Mouse (Mus musculus): Measurements from ENCODE around the gene Zfyve19. TPM values are rescaled to one million over a fixed set of nuclear protein-coding genes. Genes with fewer than 3 reads are reported as not detected.

Gene Zfyve19
- polyA plus RNA-seq, 1 experiment from 2014 or later: 44.2 TPM

DNA sequence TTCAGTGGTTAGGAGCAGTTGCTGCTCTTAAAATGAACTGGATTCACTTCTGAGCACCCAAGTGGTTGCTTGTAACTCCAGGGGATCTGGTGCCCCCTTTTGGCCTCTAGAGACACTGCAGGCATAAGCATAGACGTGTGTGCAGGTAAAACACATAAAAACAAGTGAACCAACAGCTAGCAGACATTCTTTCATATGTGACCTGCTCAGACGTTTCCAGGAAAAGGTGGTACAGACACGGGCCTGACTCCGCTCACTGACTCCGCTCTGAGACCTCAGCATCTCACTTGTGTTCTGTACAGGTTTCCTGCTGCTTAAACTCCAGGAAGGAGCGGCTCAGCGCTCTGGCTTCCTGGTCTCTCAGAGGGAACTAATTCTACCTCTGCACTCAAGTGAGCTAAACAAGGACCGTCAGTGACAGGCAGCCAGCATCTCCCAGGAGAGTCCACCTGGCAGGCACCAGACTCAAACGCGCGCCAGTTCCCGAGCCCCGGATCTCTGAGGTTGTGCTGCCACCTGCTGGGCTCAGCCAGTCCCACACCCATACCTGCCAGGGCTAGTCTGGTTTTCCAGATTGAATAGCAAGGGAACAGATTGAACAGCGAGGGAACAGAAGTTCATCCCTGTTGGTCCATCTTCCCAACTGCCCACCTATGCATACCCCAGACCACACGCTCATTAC is 19.2 kb upstream of the Zfyve19 start:
- Histone ChIP-seq H3K4me2 (peak overlapping the region; percentile 40), H3K9ac (ENCODE audit: low read length) (no peak overlapping the region), H3K27me3 (ENCODE audit: control insufficient read depth, insufficient read depth, low read length) (no peaks in the 10 kb centered on the region), H3K4me3 (ENCODE audit: low read depth, low read length) (peak overlapping the region; percentile 6; the same call in 1 of the 2 replicates), H3K27ac (ENCODE audit: low read depth, low read length) (no peak overlapping the region), H3K4me1 (ENCODE audit: control insufficient read depth, insufficient read depth, low read length) (0 out of 2 replicates have a peak, but pooled peaks cover 2% of the 10 kb centered on the region), H3K36me3 (ENCODE audit: control insufficient read depth, insufficient read depth, low read length) (no peaks in the 10 kb centered on the region), H3K9me3 (ENCODE audit: control insufficient read depth, low read length) (no peaks in the 10 kb centered on the region)
- WGBS: 10% methylated on average over 15 of the region's 15 CpGs
- ATAC-seq (ENCODE audit: low FRiP score) (peak; percentile 84), DNase-seq (ENCODE audit: low spot score, missing footprints) (peak; percentile 98)

- WGBS: 84% methylated on average over 5 of the region's 5 CpGs
- 0 out of 2 replicates have a peak, but pooled peaks cover 2% of the 10 kb centered on the region for H3K4me1 ChIP-seq (ENCODE audit: control insufficient read depth, insufficient read depth, low read length)
These were observed 17.4 kb upstream of the Zfyve19 start for GRCm38 (mm10) chr2:119190969-119191368.

GRCm38 (mm10) chr2:119194140-119194539 is 14.3 kb upstream of the Zfyve19 start:
- no peak for ATAC-seq (ENCODE audit: low FRiP score)
- 87% methylated on average over 5 of the region's 5 CpGs for WGBS

More at GRCm38 (mm10) chr2:119190969-119191368, 17.4 kb upstream of the Zfyve19 start:
- no peaks in the 10 kb centered on the region for H3K27me3 ChIP-seq (ENCODE audit: control insufficient read depth, insufficient read depth, low read length)
- DNase-seq (ENCODE audit: low spot score, missing footprints): peak; percentile 51
- H3K4me3 ChIP-seq (ENCODE audit: low read depth, low read length): no peak overlapping the region
- no peak overlapping the region for H3K27ac ChIP-seq (ENCODE audit: low read depth, low read length)
- no peaks in the 10 kb centered on the region for H3K9me3 ChIP-seq (ENCODE audit: control insufficient read depth, low read length)
- ATAC-seq (ENCODE audit: low FRiP score): no peak
- no peak overlapping the region for H3K4me2 ChIP-seq
- H3K9ac ChIP-seq (ENCODE audit: low read length): no peak overlapping the region
- no peaks in the 10 kb centered on the region for H3K36me3 ChIP-seq (ENCODE audit: control insufficient read depth, insufficient read depth, low read length)

GRCm38 (mm10) chr2:119196316-119197108 is 11.9 kb upstream of the Zfyve19 start:
- Histone ChIP-seq H3K4me2 (no peak overlapping the region), H3K36me3 (ENCODE audit: control insufficient read depth, insufficient read depth, low read length) (no peaks in the 10 kb centered on the region), H3K9me3 (ENCODE audit: control insufficient read depth, low read length) (no peaks in the 10 kb centered on the region), H3K27me3 (ENCODE audit: control insufficient read depth, insufficient read depth, low read length) (no peaks in the 10 kb centered on the region), H3K27ac (ENCODE audit: low read depth, low read length) (no peak overlapping the region), H3K9ac (ENCODE audit: low read length) (no peak overlapping the region), H3K4me3 (ENCODE audit: low read depth, low read length) (no peak overlapping the region), H3K4me1 (ENCODE audit: control insufficient read depth, insufficient read depth, low read length) (no peaks in the 10 kb centered on the region)
- DNase-seq (ENCODE audit: low spot score, missing footprints) (peak; percentile 69), ATAC-seq (ENCODE audit: low FRiP score) (no peak)
- 34% methylated on average over 4 of the region's 4 CpGs for WGBS

More at GRCm38 (mm10) chr2:119194140-119194539, 14.3 kb upstream of the Zfyve19 start:
- H3K9me3 ChIP-seq (ENCODE audit: control insufficient read depth, low read length): no peaks in the 10 kb centered on the region
- no peak overlapping the region for H3K4me2 ChIP-seq
- H3K36me3 ChIP-seq (ENCODE audit: control insufficient read depth, insufficient read depth, low read length): no peaks in the 10 kb centered on the region
- DNase-seq (ENCODE audit: low spot score, missing footprints): peak; percentile 61
- H3K27me3 ChIP-seq (ENCODE audit: control insufficient read depth, insufficient read depth, low read length): no peaks in the 10 kb centered on the region
- no peak overlapping the region for H3K27ac ChIP-seq (ENCODE audit: low read depth, low read length)
- 0 out of 2 replicates have a peak, but pooled peaks cover 2% of the 10 kb centered on the region for H3K4me1 ChIP-seq (ENCODE audit: control insufficient read depth, insufficient read depth, low read length)
- H3K9ac ChIP-seq (ENCODE audit: low read length): no peak overlapping the region
- no peak overlapping the region for H3K4me3 ChIP-seq (ENCODE audit: low read depth, low read length)

- ATAC-seq (ENCODE audit: low FRiP score) (no peak), DNase-seq (ENCODE audit: low spot score, missing footprints) (no peak)
- H3K4me1 ChIP-seq (ENCODE audit: control insufficient read depth, insufficient read depth, low read length): no peaks in the 10 kb centered on the region
- no peaks in the 10 kb centered on the region for H3K36me3 ChIP-seq (ENCODE audit: control insufficient read depth, insufficient read depth, low read length)
- no peak overlapping the region for H3K9ac ChIP-seq (ENCODE audit: low read length)
- H3K4me3 ChIP-seq (ENCODE audit: low read depth, low read length): no peak overlapping the region
- WGBS: 79% methylated on average over 1 of the region's 1 CpGs
- no peaks in the 10 kb centered on the region for H3K9me3 ChIP-seq (ENCODE audit: control insufficient read depth, low read length)
- no peak overlapping the region for H3K4me2 ChIP-seq
- H3K27me3 ChIP-seq (ENCODE audit: control insufficient read depth, insufficient read depth, low read length): no peaks in the 10 kb centered on the region
- H3K27ac ChIP-seq (ENCODE audit: low read depth, low read length): no peak overlapping the region
These were observed 10.9 kb upstream of the Zfyve19 start for GRCm38 (mm10) chr2:119197493-119197892.

DNA sequence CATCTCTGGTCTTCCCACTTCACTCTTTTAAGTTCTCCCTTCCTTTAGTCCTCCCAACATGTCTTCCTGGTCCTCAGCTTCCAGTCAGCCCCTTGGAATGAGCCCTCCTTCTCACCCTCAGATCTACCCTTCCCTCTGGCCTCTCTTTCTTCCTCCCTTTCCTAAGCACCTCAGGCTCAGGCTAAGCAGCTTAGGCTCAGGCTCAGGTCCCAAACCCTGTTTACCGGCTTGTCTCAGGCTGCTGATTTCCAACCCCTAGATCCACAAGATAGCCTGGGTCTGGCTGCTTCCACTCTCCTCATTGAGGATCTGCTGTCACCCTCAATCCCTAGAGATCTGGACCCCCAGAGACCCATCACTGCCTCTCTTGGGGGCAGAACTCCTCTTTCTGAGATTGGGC is 10.4 kb upstream of the Zfyve19 start:
- Histone ChIP-seq H3K9me3 (ENCODE audit: control insufficient read depth, low read length) (no peaks in the 10 kb centered on the region), H3K27me3 (ENCODE audit: control insufficient read depth, insufficient read depth, low read length) (no peaks in the 10 kb centered on the region), H3K4me2 (no peak overlapping the region), H3K4me1 (ENCODE audit: control insufficient read depth, insufficient read depth, low read length) (peaks cover 1% of the 10 kb centered on the region; the same call in 1 of the 2 replicates), H3K9ac (ENCODE audit: low read length) (no peak overlapping the region), H3K27ac (ENCODE audit: low read depth, low read length) (no peak overlapping the region), H3K4me3 (ENCODE audit: low read depth, low read length) (no peak overlapping the region), H3K36me3 (ENCODE audit: control insufficient read depth, insufficient read depth, low read length) (no peaks in the 10 kb centered on the region)
- 0% methylated on average over 1 of the region's 1 CpGs for WGBS
- ATAC-seq (ENCODE audit: low FRiP score) (no peak), DNase-seq (ENCODE audit: low spot score, missing footprints) (peak; percentile 60)

- ATAC-seq (ENCODE audit: low FRiP score) (no peak), DNase-seq (ENCODE audit: low spot score, missing footprints) (peak; percentile 79)
- H3K27me3 ChIP-seq (ENCODE audit: control insufficient read depth, insufficient read depth, low read length): no peaks in the 10 kb centered on the region
- no peak overlapping the region for H3K4me2 ChIP-seq
- no peak overlapping the region for H3K4me3 ChIP-seq (ENCODE audit: low read depth, low read length)
- no peak overlapping the region for H3K27ac ChIP-seq (ENCODE audit: low read depth, low read length)
- WGBS: 46% methylated on average over 3 of the region's 3 CpGs
- H3K36me3 ChIP-seq (ENCODE audit: control insufficient read depth, insufficient read depth, low read length): no peaks in the 10 kb centered on the region
- no peaks in the 10 kb centered on the region for H3K9me3 ChIP-seq (ENCODE audit: control insufficient read depth, low read length)
- H3K4me1 ChIP-seq (ENCODE audit: control insufficient read depth, insufficient read depth, low read length): peaks cover 2% of the 10 kb centered on the region; the same call in 1 of the 2 replicates
- H3K9ac ChIP-seq (ENCODE audit: low read length): no peak overlapping the region
These were observed 9.5 kb upstream of the Zfyve19 start for GRCm38 (mm10) chr2:119198934-119199333.

DNA sequence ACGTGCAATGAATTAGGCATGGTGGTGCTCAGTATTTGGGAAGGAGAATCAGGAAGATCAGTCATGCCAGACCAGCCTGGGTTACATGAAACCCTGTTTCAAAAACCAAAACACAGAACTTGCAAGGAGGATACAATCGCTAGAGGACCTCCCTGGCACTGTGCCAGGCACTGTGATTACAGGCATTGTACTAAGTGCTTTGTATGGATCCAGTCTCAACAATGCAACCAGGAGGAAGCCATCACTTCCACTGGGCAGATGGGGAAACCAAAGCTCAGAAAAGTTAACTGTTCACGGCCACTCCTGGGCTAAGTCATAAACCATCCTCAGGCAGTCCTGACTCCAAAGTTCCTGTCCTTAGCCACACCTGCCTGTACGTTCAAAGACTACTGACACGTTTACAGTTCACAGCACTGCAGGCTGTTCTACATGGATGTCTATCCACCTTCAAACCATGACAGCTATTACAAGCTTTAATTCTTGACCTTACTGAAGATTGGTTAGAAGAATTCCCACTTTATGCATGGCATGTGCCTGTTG is 5.4 kb upstream of the Zfyve19 start:
- Histone ChIP-seq H3K27me3 (ENCODE audit: control insufficient read depth, insufficient read depth, low read length) (no peaks in the 10 kb centered on the region), H3K9me3 (ENCODE audit: control insufficient read depth, low read length) (no peaks in the 10 kb centered on the region), H3K4me1 (ENCODE audit: control insufficient read depth, insufficient read depth, low read length) (peaks cover 2% of the 10 kb centered on the region; the same call in 1 of the 2 replicates), H3K9ac (ENCODE audit: low read length) (no peak overlapping the region), H3K4me3 (ENCODE audit: low read depth, low read length) (no peak overlapping the region), H3K36me3 (ENCODE audit: control insufficient read depth, insufficient read depth, low read length) (no peaks in the 10 kb centered on the region), H3K4me2 (no peak overlapping the region), H3K27ac (ENCODE audit: low read depth, low read length) (no peak overlapping the region)
- 81% methylated on average over 5 of the region's 5 CpGs for WGBS
- no peak for DNase-seq (ENCODE audit: low spot score, missing footprints)
- no peak for ATAC-seq (ENCODE audit: low FRiP score)

Measured in midbrain, embryonic 11.5 days (tissue).